Mouse (Mus musculus) lung, adult 10 weeks (tissue): ENCODE measurements around the gene Arhgap29. TPM values are rescaled to one million over a fixed set of nuclear protein-coding genes. Genes with fewer than 3 reads are reported as not detected.

Experiments
- polyA plus RNA-seq: library from polyadenylated mRNA; stranded (reverse); fragments of 350-450 nt; fragmentation: Illumina TruSeq; extraction: RNeasy Lipid Tissue Mini Kit (QIAGEN cat#74804); gene quantifications from one replicate; pipeline ENCODE4 v1.2.3, GENCODE M21; 2014; ENCODE audit warnings: low read depth, low replicate concordance; ENCODE audit not compliant: insufficient read depth

The Arhgap29 gene
- polyA plus RNA-seq, result 56.6 TPM

DNA sequence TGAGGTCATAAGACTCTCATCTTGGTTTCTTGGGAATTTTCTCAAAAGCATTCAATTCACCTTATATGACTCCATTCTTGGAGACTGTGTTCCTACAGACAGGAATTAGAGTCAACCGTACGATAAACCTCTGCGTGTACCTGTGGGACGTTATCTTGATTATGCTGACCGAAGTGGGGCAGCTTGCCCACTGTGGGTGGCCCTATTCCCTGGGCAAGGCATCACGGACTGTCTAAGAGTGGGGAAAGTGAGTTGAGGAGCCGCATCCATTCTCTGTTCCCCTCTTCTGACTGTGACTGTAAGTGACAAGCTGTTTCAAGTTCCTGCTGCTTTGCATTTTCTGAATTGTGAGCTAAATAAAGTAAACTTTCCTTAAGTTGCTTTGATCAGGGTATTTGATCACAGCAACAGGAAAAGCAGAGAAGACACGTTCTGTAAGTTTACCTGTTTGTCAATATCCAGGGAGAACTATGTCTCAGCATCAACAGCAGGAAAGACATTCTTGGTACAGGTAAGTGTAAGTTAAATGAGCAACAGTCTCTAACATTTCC lies at the start of gene Arhgap29:
Gene Arhgap29, plus strand, starts transcription at position 501 of the 551 bp plus-strand sequence.

DNA sequence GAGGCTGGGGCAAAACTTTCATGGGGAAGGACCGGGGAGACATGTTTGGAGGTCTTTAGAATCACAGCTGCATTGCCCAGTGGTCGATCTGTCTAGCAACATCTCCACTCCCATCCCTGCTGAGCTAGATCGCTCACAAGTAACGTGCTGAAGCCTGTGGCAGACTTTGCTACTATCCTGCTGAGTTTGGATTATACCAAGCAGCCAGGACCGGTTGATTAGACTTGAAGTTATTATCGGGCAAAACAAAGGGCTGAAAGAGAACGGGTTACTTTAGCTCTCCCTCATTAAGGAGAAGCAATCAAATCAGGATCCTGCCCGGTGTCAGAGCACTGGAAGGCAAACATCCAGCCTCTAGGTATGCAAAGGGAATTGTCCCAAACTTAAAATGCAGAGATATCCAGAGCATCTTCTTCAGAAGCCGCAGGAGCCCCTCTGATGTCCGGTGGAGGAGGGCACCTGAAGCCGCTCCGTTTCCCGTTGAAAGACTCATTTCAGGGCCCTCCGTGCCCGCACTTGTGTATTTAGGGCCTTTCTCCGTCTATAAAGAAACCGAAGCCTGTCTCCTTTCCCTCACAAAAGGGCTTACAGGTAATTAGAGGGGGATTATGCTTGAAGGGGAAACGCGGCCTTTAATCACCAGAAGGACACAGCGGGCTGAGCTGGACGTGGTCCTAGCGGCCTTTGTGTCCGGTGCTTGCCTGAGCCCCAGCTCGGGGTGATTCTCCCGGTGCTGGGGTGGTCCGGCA lies 91.6 kb downstream of the Arhgap29 start, which contains the start of gene Abca4:
Gene Abca4, plus strand, starts transcription at position 645 of the 749 bp plus-strand sequence.

Other genes starting within 250 kb of the Arhgap29 start
- gene F3, start 229.0 kb upstream of the Arhgap29 start, polyA plus RNA-seq, result 33.9 TPM
- 51.6 TPM for gene Abcd3, start 137.2 kb upstream of the Arhgap29 start, polyA plus RNA-seq
- gene Abca4, start 91.9 kb downstream of the Arhgap29 start, polyA plus RNA-seq, result 2.5 TPM